Mouse (Mus musculus) layer of hippocampus, postnatal 36 days (tissue): ENCODE data around the gene Kcnab1. TPM values are rescaled to one million over a fixed set of nuclear protein-coding genes. Genes with fewer than 3 reads are reported as not detected.
A peak's percentile ranks its signal among the peaks of the same experiment; 100 is the strongest.

ENCODE experiments used
- DNase-seq, 2 experiments: peaks; one replicate each; pipeline ENCODE4 v3.0.0; 2022
- total RNA-seq, 2 experiments: library from RNA; stranded (reverse); gene quantifications; 2 replicates each; pipeline ENCODE4 v1.2.3; 2021

Kcnab1 gene
- total RNA-seq = 100 to 1,000 TPM; 148 to 155 TPM

DNA sequence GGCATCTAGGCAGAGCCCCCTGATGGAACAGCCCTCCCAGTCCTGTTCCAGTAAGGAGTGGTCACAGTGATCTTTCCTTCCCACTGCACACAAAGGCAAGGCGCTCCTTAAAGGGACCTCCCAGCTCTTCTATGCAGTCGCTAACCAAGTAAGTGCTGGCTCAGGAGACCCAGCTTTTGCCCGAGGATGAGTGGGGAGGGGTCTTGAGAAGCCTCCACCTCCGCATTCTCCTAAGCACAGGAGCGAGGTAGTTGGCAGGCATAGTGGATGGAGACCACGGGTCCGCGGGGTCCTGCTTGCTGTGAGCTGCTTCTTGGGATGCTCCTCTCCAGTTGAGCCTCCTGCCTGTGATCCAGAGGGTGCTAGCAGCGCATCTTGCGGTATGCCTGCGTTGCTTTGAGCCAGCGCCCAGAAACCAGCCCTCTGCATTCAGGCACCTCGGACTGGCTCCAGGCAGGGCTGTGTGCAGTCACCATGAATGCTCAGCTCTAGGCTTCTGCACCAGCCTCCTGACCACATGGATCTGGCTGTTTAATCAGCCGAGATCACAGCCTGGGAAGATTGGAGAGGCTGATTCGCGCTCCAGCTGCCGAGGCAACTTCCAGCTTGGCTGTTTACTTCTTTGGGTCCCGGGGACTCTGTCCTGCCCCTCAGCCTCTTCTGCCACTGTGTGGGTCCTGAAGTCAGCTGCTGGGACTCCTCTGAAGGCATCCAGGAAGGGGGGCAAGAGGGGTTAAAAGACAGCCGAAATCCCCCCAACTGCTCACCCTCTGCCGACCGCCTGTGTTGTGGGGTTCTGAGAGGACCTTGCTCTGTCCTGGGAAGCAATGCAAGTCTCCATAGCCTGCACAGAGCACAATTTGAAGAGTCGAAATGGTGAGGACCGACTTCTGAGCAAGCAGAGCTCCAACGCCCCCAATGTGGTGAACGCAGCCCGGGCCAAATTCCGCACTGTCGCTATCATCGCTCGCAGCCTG lies at the start of gene Kcnab1:
Gene Kcnab1 (plus strand): TSS at position 440 of the 977 bp plus-strand sequence.
- peak; percentile 64 to 70 for DNase-seq

DNA sequence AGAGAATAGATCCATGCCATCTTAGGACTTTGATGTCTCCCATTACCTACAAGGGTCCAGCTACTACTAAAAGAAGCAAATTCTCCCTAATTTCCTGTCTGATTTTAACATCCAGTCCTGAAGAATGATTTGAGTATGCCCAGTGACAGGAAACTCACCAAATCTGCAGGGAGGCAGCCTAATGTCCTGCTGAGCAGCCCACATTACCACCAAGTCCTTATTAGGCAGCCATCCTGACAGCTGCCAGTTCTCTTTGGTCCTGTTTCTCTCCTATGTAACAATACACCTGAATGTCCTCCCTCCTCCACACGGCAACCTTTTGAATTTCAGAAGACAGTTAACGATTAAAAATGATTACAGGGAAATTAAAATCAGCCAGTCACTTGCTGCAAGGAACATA lies 20.9 kb upstream of the Kcnab1 start:
- no peak for DNase-seq

DNA sequence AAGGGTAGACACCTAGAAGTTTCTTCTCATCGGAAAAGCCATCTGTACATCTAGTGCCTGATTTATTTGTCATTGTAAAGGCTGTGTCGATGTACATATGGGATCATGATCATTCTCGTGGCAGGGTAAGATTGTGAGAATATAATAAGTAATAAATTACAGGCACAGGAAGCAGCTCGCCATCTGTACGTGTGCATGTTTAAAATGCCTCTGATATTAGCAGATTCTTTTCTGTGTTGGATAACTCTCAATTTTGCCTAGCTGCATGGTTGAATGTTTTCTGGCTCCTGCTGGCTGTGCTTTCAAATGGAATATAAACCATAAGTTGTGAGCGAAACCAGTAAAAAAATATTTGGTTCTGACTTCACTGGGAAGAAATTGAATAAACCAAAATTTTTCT lies 5.1 kb upstream of the Kcnab1 start:
- DNase-seq = no peak

DNA sequence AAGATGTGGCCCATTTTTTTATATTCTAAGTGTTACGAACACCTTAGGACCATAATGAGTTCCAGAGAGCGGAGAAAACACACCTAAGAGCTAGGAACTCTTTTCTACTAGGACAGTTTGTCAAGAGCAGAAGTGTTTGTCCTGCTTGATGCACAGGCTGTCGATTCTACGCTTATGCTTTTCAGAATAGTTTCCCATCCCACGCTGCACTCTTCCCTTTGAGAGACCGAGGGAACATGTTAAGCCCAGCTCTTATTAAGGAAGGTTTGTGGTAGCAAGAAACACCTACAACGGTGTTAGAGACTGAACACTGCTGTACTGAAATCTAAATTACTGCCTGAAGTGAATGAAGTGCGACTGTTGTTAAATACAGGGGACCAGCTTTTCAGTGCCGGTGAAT lies 1.0 kb downstream of the Kcnab1 start:
- DNase-seq = no peak

DNA sequence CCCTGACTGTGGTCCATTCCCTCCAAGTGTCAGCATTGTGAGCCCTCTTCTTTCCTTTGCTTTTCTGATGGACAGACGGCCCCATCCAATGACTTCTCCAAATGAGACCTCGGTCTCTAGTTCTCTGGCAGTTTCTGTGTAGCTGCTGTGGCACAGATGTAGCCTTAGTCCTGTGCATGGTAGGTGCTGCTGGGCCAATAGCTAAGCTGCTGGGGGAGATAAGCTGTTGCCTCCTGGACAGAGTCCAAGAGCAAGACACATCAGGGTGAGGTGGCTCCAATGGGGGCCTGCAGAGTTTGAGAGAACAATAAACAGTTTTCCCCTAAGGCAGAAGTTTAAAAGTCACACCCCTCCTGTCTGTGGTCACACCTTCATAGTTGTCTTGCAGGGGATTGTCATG lies 2.0 kb downstream of the Kcnab1 start:
- no peak for DNase-seq

DNA sequence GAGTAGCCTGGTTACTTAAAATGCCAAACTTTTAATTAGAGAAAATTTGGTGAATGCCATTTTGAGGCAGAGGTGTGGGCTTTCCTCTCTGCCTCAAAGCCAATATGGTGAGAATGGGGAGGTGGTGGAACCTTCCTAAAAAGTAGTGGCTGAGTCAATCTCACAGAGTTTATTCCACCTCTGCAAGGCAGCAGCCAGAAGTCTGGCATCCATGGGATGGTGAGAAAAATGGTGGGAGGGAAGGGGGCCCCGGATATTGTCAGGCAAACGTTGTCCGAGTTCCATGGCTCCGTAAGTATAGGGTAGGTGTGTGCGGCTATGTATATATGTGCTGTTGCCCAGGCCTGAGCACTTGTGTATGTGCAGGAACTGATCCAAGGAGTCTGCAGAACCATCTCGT lies 6.0 kb downstream of the Kcnab1 start:
- no peak for DNase-seq

DNA sequence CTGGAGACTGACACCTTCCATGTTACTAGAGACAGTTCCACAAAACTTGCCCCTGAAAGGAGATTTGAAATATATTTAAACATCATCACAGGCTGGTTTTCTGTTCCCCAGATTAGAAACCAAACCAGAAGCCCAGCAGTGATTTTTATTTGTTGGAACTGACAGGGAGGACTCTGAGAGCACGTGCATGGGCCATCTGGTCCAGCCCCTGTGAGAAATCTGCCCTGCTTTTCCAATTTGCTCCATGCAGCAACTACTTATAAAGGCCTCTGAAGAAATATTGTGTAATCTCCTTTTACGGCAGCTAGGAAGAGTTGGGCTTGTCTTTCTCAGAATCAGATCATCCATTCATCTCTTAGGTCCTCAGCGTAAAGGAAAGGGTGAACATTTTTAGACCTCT lies 7.8 kb downstream of the Kcnab1 start:
- peak in 1 of 2 experiments; percentile 44 for DNase-seq

DNA sequence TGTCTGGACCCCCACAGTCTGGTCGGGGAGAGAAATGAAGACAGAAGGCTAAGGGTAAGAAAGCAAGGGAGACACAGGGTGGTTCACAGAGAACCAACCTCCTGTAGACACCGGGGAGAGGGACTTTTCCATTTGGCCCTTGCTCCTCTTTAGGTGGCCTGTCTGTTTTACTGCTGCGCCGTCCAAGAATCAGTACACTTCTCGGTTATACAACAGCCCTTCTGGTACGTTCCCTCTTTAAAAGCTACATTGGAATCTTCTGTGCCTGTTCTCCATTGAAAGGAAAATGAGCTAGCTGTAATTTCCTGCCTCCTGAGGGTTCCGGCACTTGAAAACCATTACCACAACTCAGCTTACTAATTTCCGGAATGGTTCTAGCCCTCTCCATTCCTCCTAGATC lies 8.2 kb downstream of the Kcnab1 start:
- no peak for DNase-seq

DNA sequence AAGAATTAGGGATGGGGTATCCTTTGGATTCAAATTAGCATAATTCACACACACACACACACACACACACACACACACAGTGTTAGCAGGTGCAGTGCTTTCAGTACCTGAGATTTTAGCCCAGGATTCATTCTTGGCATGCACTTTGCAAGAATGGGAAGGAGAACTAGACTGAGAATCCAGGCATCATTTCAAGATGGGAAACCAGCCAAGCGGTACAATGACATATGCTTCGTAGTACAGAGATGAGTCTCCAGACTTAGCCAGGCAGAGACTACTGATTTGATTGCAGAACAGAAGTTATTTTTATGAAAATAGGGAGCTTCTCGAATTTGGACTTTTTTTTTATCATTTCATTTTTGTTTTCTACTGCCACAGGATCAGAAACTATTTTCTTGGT lies 15.8 kb downstream of the Kcnab1 start:
- no peak for DNase-seq

DNA sequence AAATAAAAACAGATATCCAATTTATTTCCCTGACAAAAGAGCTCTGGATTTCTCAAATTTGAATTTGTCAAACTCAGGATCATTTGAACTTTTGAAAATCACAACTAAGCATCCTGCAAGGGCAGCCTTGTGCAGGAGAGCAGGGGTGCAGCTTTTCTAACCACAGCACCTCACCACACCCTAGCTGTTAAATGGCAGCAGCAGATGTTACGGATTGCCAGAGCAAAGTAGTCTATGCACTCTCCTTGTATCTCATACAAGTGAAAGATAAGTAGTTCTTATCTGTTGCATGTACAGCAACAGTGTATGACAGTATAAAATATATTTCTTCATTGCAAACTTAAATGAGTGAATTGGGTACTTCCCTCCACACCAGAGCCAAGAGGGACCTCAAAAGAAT lies 20.4 kb downstream of the Kcnab1 start:
- DNase-seq = no peak

DNA sequence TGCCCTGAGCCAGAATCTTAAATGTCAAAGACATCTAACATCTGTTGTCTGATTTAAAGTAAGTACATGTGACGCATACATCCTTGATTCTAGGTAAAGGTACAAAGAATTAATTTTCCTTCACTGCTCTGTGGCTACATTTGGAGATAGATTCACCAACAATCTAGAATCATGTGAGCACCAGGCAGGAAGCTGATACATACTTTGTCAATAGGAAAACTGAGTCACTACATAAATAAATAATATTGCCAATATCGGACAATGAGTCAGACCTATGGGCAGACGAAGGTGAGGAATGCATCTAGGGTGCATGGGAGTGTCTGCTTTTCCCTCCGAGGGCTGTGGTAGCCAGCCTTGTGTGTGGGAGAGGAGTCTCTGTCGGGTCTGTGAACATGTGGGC lies 25.7 kb downstream of the Kcnab1 start:
- DNase-seq = no peak

DNA sequence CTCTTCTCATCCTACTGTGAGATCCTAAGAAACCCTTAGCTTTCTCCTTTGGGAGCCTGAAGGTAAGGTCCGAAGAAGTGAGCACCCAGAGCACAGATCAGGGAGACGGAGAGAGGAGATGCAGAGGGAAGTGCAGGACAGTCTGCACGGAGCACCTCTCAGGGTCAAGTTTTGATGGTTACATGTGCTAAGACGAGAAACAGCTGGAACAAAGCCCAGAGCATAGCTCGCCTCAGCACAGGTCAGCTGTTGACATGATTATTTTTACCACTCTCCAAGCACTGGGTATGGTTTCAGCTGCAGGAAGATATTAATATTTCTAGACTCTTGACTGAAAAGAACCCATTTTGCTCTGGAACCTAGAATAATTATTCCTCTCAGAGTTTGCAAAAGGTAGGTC lies 27.7 kb downstream of the Kcnab1 start:
- no peak for DNase-seq

DNA sequence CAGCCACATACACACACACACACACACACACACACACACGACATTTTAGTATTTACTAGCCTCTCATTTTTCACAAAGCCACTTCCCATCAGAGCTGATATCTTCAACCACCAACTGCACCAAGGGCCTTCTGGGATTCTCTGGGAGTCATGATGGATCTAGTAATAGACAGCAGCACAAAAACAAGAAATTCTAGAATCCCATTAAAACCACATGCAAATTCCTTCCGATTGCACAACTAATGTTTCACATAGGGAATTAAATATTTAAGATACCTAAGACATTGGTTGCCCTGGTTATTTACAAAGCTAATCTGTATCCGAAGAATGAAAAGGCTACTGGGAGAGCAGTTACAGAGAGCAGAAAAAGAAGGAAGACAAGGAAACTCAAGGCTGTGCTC lies 29.6 kb downstream of the Kcnab1 start:
- DNase-seq = no peak

DNA sequence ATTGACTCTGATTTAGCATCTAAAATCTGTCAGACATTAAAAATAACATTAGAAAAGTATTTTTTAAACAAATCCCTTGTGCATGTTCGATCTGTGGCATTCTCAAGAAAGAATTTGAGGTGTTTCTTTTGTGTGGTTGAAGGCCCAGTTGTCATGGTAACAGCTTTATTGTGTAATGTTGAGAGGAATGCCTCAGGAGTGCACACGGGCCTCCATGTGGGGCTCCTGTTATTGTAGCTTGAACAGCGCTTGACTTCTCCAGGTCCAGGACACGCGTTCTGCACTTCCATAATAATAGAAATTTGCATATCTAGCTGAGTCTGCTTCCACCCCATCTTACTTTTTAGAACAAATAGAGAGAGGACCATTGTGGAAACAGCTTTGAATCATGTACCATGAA lies 36.0 kb downstream of the Kcnab1 start:
- DNase-seq = no peak

DNA sequence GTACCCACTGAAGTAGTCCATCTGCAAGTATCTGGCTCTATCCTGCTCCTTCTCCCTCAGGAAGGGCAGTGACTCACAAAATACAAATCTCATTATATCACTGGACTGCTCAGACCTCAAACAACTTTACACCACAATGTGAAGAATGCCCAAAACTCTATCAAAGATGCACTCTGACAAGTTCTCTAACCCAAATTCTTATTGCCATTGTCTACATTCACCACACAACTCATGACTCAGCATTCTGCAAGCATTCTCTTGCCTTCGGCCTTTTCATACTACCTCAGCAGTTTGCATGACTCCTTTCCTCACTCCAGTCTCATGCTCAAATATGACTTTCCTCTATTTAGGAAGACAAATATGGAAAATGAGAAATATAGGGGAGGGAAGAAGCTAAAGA lies 42.6 kb downstream of the Kcnab1 start:
- no peak for DNase-seq

DNA sequence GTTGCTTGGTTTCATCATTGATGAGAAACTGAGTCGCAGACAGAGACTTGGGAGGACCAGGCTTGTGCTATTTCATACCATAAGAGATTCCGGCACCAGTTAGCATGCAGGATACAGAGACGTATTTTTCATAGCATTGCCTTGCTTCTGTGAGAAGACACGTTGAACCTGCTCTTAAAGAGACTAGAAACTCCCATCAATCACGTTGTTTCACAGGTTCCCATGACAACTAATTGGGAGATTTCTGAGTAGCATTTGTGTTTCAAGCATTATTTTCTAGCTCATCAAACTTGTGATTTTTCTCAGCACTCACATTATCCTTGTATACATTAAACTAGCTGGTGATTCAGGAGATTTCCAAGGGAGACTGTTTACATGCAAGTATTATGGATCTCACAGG lies 63.8 kb downstream of the Kcnab1 start:
- DNase-seq = no peak

DNA sequence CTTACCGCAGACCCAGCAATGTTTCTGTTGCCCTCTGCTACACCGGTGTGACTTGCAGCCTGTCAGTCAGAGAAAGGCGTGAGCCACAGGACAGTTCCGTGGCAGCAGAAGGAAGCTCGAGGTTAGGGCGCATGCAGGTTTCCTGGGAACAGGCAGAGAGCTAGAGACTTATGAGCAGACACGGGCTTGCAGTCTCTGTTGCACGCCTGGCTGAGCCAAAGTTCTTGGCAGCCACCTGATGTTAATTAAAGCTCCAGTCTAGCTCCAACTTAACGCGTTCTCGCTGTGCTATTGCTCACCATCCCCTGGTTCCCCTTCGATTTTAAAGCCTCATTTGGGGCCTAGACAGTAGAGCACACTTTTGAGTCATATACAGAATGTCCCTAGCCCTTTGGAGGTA lies 65.4 kb downstream of the Kcnab1 start:
- DNase-seq = peak; percentile 27 to 45

DNA sequence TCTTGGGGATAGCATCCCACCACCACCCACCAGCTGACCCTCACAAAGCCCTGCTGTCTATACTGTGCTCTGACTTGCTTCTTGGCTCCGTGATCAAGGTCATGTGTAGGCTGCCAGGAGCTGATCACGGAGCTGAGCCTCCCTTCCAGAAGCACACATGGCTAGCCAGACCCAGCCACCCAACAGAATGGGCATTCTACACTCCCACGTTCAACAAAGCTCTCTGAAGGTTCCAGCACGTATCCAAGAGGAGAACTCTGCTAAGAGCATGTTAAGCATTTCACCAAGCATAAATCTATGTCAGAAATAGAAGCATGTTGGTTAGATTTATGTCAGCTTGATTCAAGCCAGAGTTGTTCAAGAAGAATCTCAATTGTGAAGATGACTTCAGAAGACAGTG lies 66.6 kb downstream of the Kcnab1 start:
- no peak for DNase-seq

DNA sequence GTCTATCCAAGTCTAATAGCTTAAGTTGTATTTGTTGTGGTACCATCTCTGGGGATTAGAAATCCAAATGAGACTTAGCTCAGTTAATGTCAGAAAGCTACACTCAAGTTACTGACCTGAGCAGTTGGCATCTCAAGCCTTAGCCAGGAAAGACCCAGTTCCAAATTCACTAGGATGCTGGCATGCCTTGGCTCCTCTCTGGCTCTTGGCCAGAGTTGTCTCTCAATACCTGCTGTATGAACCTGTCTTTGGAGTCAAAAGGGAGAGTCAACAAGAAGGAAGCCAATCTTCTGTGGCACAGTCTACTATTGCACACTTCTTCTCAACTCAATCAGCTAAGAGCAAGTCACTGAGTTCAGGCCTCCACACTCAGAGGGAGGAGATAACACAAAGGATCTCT lies 67.7 kb downstream of the Kcnab1 start:
- no peak for DNase-seq

DNA sequence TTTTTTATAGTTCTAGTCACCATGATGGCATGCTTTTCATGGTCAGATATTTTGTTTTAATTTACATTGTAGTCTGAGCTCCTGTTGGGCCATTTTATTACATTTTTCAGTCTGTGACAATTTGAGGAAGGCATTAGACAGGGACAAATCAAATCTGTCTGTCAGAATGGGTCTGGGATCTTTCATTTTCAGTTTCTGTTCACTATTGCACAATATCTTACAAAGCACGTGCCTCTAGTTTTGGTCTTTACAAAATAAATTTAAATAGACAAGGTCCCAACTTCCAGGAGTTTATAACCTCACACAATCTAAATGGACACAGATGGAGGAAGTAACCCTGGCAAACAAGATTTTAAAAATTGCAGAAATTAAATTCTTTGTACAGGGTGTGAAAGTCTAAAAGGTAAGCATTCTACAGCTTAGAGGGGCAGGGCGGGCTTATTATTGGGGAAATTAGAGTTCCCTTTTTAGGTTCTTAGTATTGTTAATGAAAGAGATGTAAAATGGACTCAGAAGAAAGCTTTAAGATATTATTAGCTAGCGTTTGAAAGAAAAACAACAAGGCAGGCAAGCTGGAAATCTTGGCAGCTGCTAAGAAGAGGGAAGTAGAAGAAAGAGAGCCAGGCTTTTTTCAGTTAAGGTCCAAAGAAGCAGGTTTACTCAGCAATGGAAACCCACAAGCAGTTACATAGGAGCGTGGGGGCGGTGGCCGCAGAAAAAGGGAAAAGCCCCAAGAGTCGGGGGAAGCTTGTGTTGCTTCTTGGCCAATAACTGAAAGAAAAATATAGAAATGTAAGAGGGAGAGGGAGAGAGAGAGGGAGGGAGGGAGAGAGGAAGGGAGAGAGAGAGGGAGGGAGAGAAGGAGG lies 78.9 kb downstream of the Kcnab1 start:
- DNase-seq = no peak

DNA sequence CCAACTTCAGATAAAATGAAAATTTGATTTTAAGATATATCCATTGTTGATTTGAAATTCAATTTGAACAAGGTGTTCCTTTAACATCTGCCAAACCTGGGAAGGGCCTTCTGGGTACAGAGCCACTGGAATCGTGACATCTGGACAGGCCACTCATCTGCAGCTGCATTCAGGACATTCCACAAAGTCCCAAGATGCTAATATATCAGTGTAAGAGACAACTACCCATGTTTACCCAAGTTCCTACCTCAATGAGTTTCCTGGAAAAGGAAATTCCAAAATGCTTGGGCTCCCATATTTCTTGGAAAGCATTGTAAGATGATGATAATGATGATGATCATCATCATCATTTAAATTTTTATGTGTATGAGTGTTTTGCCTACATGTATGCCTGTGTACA lies 91.4 kb downstream of the Kcnab1 start:
- DNase-seq = no peak

DNA sequence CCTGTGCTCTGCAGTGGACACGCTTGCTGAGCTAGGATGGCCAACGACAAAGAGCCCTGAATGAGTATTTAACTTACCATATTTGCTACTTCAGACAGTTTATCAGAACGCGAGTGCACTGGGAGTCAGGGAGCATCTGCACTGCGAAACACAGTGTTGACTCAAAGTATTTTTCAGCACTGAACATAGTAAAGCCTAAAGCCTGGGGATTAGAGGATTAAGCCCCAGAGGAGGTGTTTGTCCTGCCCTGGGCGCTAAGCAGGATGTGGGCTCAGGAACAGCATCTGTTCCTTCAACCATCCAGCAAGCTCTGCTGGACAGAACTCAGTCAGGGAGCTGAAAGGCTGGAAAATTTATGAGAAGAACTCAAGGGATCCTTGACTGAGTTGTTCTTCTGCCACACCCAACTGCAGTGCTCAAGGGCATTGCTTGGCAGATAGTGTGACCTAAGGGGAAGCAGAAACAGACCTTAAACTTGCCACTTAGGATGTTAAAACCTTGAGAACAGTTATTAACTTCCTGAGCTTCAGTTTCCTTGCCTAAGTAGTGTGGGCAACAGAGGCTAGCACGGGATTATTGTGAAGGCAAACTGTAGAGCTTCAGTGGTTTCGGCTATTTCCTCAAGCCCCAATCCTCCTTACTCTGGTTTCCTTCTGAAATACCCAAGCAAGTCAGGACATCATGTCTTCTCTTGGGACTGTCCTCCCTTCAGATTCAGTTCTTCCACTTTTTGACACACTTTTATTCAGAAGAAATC lies 94.4 kb downstream of the Kcnab1 start:
- DNase-seq = no peak
